Mouse (Mus musculus) G1E (cell line): ENCODE results near the gene Oosp3. TPM values are rescaled to one million over a fixed set of nuclear protein-coding genes. Genes with fewer than 3 reads are reported as not detected.

ENCODE experiments used
- ATAC-seq: 2 replicates; pipeline ENCODE4 v1.8.0; 2016; ENCODE audit warnings: mild to moderate bottlenecking; ENCODE audit not compliant: insufficient number of reproducible peaks, poor library complexity, low FRiP score, severe bottlenecking; ENCODE audit errors: extremely low read depth
- DNase-seq: peaks from one replicate; pipeline ENCODE4 v3.0.0; 2012; ENCODE audit warnings: low spot score
- H3K27me3 ChIP-seq: 2 replicates; pipeline ENCODE4 v1.6.1; 2012; ENCODE audit warnings: mild to moderate bottlenecking, low read length, inconsistent platforms; ENCODE audit not compliant: insufficient read depth
- H3K36me3 ChIP-seq: replicated peaks from 2 replicates; pipeline ENCODE3; 2012; ENCODE audit warnings: mild to moderate bottlenecking, inconsistent platforms
- H3K4me1 ChIP-seq: 2 replicates; pipeline ENCODE4 v1.6.1; 2012; ENCODE audit warnings: low read depth, low read length, inconsistent platforms, mixed read lengths; ENCODE audit not compliant: insufficient read depth
- H3K4me3 ChIP-seq: 2 replicates; pipeline ENCODE4 v1.5.1; 2012; ENCODE audit warnings: low read depth, mild to moderate bottlenecking, inconsistent platforms, low read length, moderate library complexity, mixed read lengths
- H3K9me3 ChIP-seq: replicated peaks from 2 replicates; pipeline ENCODE4 v1.6.1; 2012; ENCODE audit warnings: inconsistent platforms
- CTCF ChIP-seq: IDR thresholded peaks from 2 replicates; pipeline ENCODE4 v1.5.1; 2012; ENCODE audit warnings: low read depth, low read length, inconsistent platforms, mixed read lengths
- GATA1 ChIP-seq: IDR thresholded peaks from 2 replicates; pipeline ENCODE4 v1.6.1; 2012; ENCODE audit warnings: borderline replicate concordance, low read length, inconsistent platforms, mixed read lengths
- GATA2 ChIP-seq: IDR thresholded peaks from 2 replicates; pipeline ENCODE4 v1.6.1; 2012; ENCODE audit warnings: low read depth, low read length, inconsistent platforms, borderline replicate concordance
- POLR2AphosphoS5 ChIP-seq: IDR thresholded peaks from 2 replicates; pipeline ENCODE4 v1.6.1; 2012; ENCODE audit warnings: low read depth, low read length, inconsistent platforms; ENCODE audit not compliant: insufficient replicate concordance
- TAL1 ChIP-seq: conservative IDR thresholded peaks from 2 replicates; pipeline ENCODE4 v1.6.1; 2012; ENCODE audit warnings: low read depth, low read length, inconsistent platforms, mixed read lengths
- polyA plus RNA-seq: library from polyadenylated mRNA; stranded (reverse); fragments of >175 nt; gene quantifications from 2 replicates; pipeline ENCODE4 v1.2.3, GENCODE M21; 2012
- total RNA-seq, 2 experiments: library from RNA; stranded (forward) in 1 of 2; stranded (reverse) in 1 of 2; fragments of 200-1000 nt in 1 of 2; fragments of >200 nt in 1 of 2; fragmentation: Nextera tagmentation in 1 of 2; gene quantifications; 2 replicates each; pipeline ENCODE4 v1.2.3; 2014 to 2017

Gene Oosp3
- total and polyA plus RNA-seq, 3 experiments, result not detected

DNA sequence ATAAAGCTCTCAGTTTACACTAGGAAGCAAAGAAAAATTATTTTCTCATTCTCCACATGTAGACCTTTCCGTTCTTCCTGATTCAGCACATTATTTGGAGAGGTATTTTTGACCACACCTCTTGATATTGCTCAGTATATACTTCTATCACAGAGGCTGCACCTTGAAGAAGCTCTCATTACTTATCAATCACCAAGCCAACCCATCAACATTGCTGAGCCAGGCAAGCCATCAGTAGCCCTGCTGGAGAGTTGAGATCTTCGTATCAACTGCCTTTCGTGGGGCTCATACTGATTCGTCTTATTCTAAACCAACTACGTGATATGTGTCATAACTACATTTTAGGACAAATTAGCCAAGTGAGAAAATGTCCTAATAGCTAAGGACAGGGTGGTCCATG is 30.4 kb downstream of the Oosp3 start:
- Histone ChIP-seq H3K4me1 (peaks cover 49% of the 10 kb centered on the region), H3K4me3 (no peak overlapping the region), H3K36me3 (no peaks in the 10 kb centered on the region), H3K27me3 (no peaks in the 10 kb centered on the region), H3K9me3 (no peaks in the 10 kb centered on the region)
- TF ChIP-seq POLR2AphosphoS5 (no peak), GATA1 (no peak), TAL1 (no peak), CTCF (no peak), GATA2 (no peak)
- ATAC-seq (no peak), DNase-seq (no peak)

GRCm38 (mm10) chr19:11730278-11730677 is 33.4 kb downstream of the Oosp3 start:
- Histone ChIP-seq H3K27me3 (no peaks in the 10 kb centered on the region), H3K9me3 (no peaks in the 10 kb centered on the region), H3K4me3 (no peak overlapping the region), H3K4me1 (peaks cover 35% of the 10 kb centered on the region), H3K36me3 (no peaks in the 10 kb centered on the region)
- no peak for ATAC-seq
- TF ChIP-seq GATA2, result no peak
- no peak for TF ChIP-seq GATA1
- TF ChIP-seq CTCF, result no peak
- TF ChIP-seq TAL1, result no peak
- no peak for TF ChIP-seq POLR2AphosphoS5
- no peak for DNase-seq

DNA sequence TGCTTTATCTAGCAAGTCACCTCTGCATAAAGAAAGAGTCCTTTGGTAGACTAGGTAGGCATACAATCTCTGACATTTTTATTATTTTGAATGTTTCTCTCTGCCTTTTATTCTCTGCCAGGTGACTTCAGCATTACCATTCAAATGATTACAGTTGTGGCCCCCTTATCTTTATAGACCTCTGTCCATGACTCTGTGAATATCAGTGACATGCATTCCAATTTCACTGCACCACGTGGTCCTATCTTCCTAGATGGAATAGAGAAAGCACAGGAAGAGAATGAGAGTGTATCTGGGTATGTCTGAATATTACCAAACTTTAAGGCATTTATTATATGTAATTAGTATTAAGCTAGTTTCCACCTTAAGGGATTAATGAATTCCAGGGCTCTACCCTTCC is 39.6 kb downstream of the Oosp3 start:
- ATAC-seq, result no peak
- peaks cover 8% of the 10 kb centered on the region for H3K4me1 ChIP-seq
- TF ChIP-seq POLR2AphosphoS5 (no peak), CTCF (no peak), GATA2 (no peak), GATA1 (no peak), TAL1 (no peak)
- DNase-seq, result no peak
- H3K36me3 ChIP-seq, result no peaks in the 10 kb centered on the region
- no peak overlapping the region for H3K4me3 ChIP-seq
- no peaks in the 10 kb centered on the region for H3K27me3 ChIP-seq
- H3K9me3 ChIP-seq, result no peaks in the 10 kb centered on the region

DNA sequence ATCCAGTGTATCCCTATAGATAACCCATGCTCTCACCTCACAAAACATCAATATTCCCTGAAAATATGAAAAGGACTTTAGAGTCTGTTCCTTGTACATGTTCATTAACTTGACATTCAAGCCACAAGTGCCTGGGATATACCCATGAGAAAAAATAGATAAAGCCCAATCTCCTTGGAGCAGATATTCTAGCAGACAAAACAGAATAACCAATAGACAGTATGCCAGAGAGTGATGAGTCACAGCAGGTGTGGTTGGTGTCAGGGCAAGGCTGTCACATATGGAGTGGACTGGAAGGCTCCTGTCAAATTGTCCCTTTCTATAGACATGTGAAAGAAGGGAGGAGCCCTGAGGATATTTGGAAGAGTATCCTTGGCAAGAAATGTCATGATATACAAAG is 48.8 kb downstream of the Oosp3 start:
- Histone ChIP-seq H3K36me3 (no peaks in the 10 kb centered on the region), H3K27me3 (peaks cover 17% of the 10 kb centered on the region), H3K4me1 (peaks cover 26% of the 10 kb centered on the region), H3K9me3 (no peaks in the 10 kb centered on the region), H3K4me3 (no peak overlapping the region)
- DNase-seq, result no peak
- TF ChIP-seq CTCF (no peak), GATA1 (no peak), TAL1 (no peak), POLR2AphosphoS5 (no peak), GATA2 (no peak)
- ATAC-seq, result no peak

- no peaks in the 10 kb centered on the region for H3K36me3 ChIP-seq
- DNase-seq, result no peak
- no peak for TF ChIP-seq GATA2
- no peak for TF ChIP-seq POLR2AphosphoS5
- no peak for TF ChIP-seq GATA1
- ATAC-seq, result no peak
- no peaks in the 10 kb centered on the region for H3K9me3 ChIP-seq
- H3K4me1 ChIP-seq, result peaks cover 26% of the 10 kb centered on the region
- H3K27me3 ChIP-seq, result peaks cover 17% of the 10 kb centered on the region
- no peak within 1 kb of the TSS for H3K4me3 ChIP-seq
These were observed 50.4 kb downstream of the Oosp3 start, which contains the start of gene Gif for GRCm38 (mm10) chr19:11747298-11747697. Gene Gif (plus strand): TSS chr19:11747554.

Other genes starting within 250 kb of the Oosp3 start
- 0.78 TPM in 1 of 2 replicates, not detected in the other for gene Ms4a6c, start 227.7 kb upstream of the Oosp3 start, total RNA-seq (2014; fragmentation: Nextera tagmentation)
- 1.9 and 2.6 TPM in 2 replicates for gene Ms4a6c, start 227.7 kb upstream of the Oosp3 start, total RNA-seq (2017)
- gene Ms4a6c, start 227.7 kb upstream of the Oosp3 start, polyA plus RNA-seq, result 0.03 TPM in 2 replicates
- 1.4 and 2.1 TPM in 2 replicates for gene Gm8369, start 211.1 kb upstream of the Oosp3 start, total RNA-seq (2014; fragmentation: Nextera tagmentation)
- gene Gm8369, start 211.1 kb upstream of the Oosp3 start, total RNA-seq (2017), result 0.87 and 0.98 TPM in 2 replicates
- gene Gm8369, start 211.1 kb upstream of the Oosp3 start, polyA plus RNA-seq, result not detected in 2 replicates
- 0.23 TPM in 1 of 2 replicates, not detected in the other for gene Ms4a6b, start 180.5 kb upstream of the Oosp3 start, total RNA-seq (2014; fragmentation: Nextera tagmentation)
- 2.5 and 3.1 TPM in 2 replicates for gene Ms4a6b, start 180.5 kb upstream of the Oosp3 start, total RNA-seq (2017)
- gene Ms4a6b, start 180.5 kb upstream of the Oosp3 start, polyA plus RNA-seq, result 0.21 TPM in 1 of 2 replicates, not detected in the other
- not detected in 2 replicates for gene Ms4a4d, start 160.3 kb upstream of the Oosp3 start, total RNA-seq (2014; fragmentation: Nextera tagmentation)
- 0.16 TPM in 1 of 2 replicates, not detected in the other for gene Ms4a4d, start 160.3 kb upstream of the Oosp3 start, total RNA-seq (2017)
- not detected in 2 replicates for gene Ms4a4d, start 160.3 kb upstream of the Oosp3 start, polyA plus RNA-seq
- gene Ms4a6d, start 92.2 kb upstream of the Oosp3 start, total RNA-seq (2014; fragmentation: Nextera tagmentation), result 1.4 TPM in 1 of 2 replicates, not detected in the other
- gene Ms4a6d, start 92.2 kb upstream of the Oosp3 start, total RNA-seq (2017), result 2.2 and 3.1 TPM in 2 replicates
- gene Ms4a6d, start 92.2 kb upstream of the Oosp3 start, polyA plus RNA-seq, result 0.05 TPM in 1 of 2 replicates, not detected in the other
- 1.3 and 1.4 TPM in 2 replicates for gene Ms4a2, start 73.3 kb upstream of the Oosp3 start, total RNA-seq (2014; fragmentation: Nextera tagmentation)
- 19.1 and 20.6 TPM in 2 replicates for gene Ms4a2, start 73.3 kb upstream of the Oosp3 start, total RNA-seq (2017)
- 0.03 TPM in 1 of 2 replicates, not detected in the other for gene Ms4a2, start 73.3 kb upstream of the Oosp3 start, polyA plus RNA-seq
- gene Ms4a3, start 56.2 kb upstream of the Oosp3 start, total RNA-seq (2014; fragmentation: Nextera tagmentation), result not detected in 2 replicates
- gene Ms4a3, start 56.2 kb upstream of the Oosp3 start, total RNA-seq (2017), result 0.35 TPM in 1 of 2 replicates, not detected in the other
- not detected in 2 replicates for gene Ms4a3, start 56.2 kb upstream of the Oosp3 start, polyA plus RNA-seq
- gene Oosp2, start 36.5 kb upstream of the Oosp3 start, total RNA-seq (2014; fragmentation: Nextera tagmentation), result not detected in 2 replicates
- not detected in 2 replicates for gene Oosp2, start 36.5 kb upstream of the Oosp3 start, total RNA-seq (2017)
- gene Oosp2, start 36.5 kb upstream of the Oosp3 start, polyA plus RNA-seq, result not detected in 2 replicates
- gene Oosp1, start 5.9 kb upstream of the Oosp3 start, total RNA-seq (2014; fragmentation: Nextera tagmentation), result not detected in 2 replicates
- 0.11 TPM in 1 of 2 replicates, not detected in the other for gene Oosp1, start 5.9 kb upstream of the Oosp3 start, total RNA-seq (2017)
- gene Oosp1, start 5.9 kb upstream of the Oosp3 start, polyA plus RNA-seq, result not detected in 2 replicates
- gene Gif, start 50.5 kb downstream of the Oosp3 start, total RNA-seq (2014; fragmentation: Nextera tagmentation), result not detected in 2 replicates
- 0.06 TPM in 1 of 2 replicates, not detected in the other for gene Gif, start 50.5 kb downstream of the Oosp3 start, total RNA-seq (2017)
- gene Gif, start 50.5 kb downstream of the Oosp3 start, polyA plus RNA-seq, result not detected in 2 replicates
- 42.2 and 53.1 TPM in 2 replicates for gene Mrpl16, start 73.3 kb downstream of the Oosp3 start, total RNA-seq (2014; fragmentation: Nextera tagmentation)
- gene Mrpl16, start 73.3 kb downstream of the Oosp3 start, total RNA-seq (2017), result 68.5 and 91.4 TPM in 2 replicates
- 10.1 and 27.1 TPM in 2 replicates for gene Mrpl16, start 73.3 kb downstream of the Oosp3 start, polyA plus RNA-seq
- not detected in 2 replicates for gene Stx3, start 122.3 kb downstream of the Oosp3 start, total RNA-seq (2014; fragmentation: Nextera tagmentation)
- gene Stx3, start 122.3 kb downstream of the Oosp3 start, total RNA-seq (2017), result 1.3 and 1.9 TPM in 2 replicates
- gene Stx3, start 122.3 kb downstream of the Oosp3 start, polyA plus RNA-seq, result not detected in 2 replicates
- not detected in 2 replicates for gene Olfr1417, start 142.2 kb downstream of the Oosp3 start, total RNA-seq (2014; fragmentation: Nextera tagmentation)
- gene Olfr1417, start 142.2 kb downstream of the Oosp3 start, total RNA-seq (2017), result 0.05 and 0.29 TPM in 2 replicates
- not detected in 2 replicates for gene Olfr1417, start 142.2 kb downstream of the Oosp3 start, polyA plus RNA-seq
- gene Olfr1418, start 164.0 kb downstream of the Oosp3 start, total RNA-seq (2014; fragmentation: Nextera tagmentation), result not detected in 2 replicates
- 0.11 and 0.17 TPM in 2 replicates for gene Olfr1418, start 164.0 kb downstream of the Oosp3 start, total RNA-seq (2017)
- not detected in 2 replicates for gene Olfr1418, start 164.0 kb downstream of the Oosp3 start, polyA plus RNA-seq
- not detected in 2 replicates for gene Olfr1419, start 178.1 kb downstream of the Oosp3 start, total RNA-seq (2014; fragmentation: Nextera tagmentation)
- gene Olfr1419, start 178.1 kb downstream of the Oosp3 start, total RNA-seq (2017), result 0.22 TPM in 1 of 2 replicates, not detected in the other
- gene Olfr1419, start 178.1 kb downstream of the Oosp3 start, polyA plus RNA-seq, result not detected in 2 replicates
- gene Olfr1420, start 189.5 kb downstream of the Oosp3 start, total RNA-seq (2014; fragmentation: Nextera tagmentation), result not detected in 2 replicates
- 0.17 and 0.38 TPM in 2 replicates for gene Olfr1420, start 189.5 kb downstream of the Oosp3 start, total RNA-seq (2017)
- not detected in 2 replicates for gene Olfr1420, start 189.5 kb downstream of the Oosp3 start, polyA plus RNA-seq
- 59.4 and 65.8 TPM in 2 replicates for gene Patl1, start 215.3 kb downstream of the Oosp3 start, total RNA-seq (2014; fragmentation: Nextera tagmentation)
- 19.0 and 20.4 TPM in 2 replicates for gene Patl1, start 215.3 kb downstream of the Oosp3 start, total RNA-seq (2017)
- gene Patl1, start 215.3 kb downstream of the Oosp3 start, polyA plus RNA-seq, result 15.8 and 17.7 TPM in 2 replicates